In the genomic region with DNA sequence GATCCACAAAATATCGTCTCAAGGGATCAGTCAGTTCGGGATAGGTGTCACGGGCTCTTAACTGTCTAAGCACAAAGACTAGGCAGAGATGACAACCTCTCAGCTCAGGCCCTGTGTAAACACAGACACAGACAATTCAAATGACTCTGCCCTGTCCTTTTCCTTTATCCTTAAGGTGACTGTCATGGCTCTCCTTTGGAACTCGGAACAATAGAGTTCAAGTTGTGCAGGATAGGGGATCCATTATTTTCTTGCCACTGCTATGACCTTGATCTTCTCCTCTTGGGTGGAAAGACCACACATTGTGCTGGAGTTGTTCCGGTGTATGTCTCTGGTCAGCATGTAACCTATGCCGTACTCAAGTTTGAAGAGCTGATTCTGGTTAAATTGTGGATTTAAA, we compare ENCODE assay signal across 30 mouse cellular contexts.
"Had no signal": no experiment of that assay in that cellular context is flagged by ENCODE, and none has a peak within 500 bp of the region (broad histone marks: within the 10 kb centered on the region; RNA-seq: fewer than 3 reads in every experiment).

No protein-coding gene starts in this region.

- H3K36me3 ChIP-seq: heart, embryonic 13.5 days; heart, embryonic 15.5 days; hindbrain, embryonic 10.5 days; hindbrain, embryonic 12.5 days; intestine, embryonic 15.5 days; limb, embryonic 10.5 days; limb, embryonic 12.5 days; liver, embryonic 13.5 days; liver, embryonic 15.5 days had no signal

- H3K9me3 ChIP-seq: heart, embryonic 13.5 days; heart, embryonic 15.5 days; hindbrain, embryonic 10.5 days; hindbrain, embryonic 12.5 days; intestine, embryonic 15.5 days; limb, embryonic 10.5 days; limb, embryonic 12.5 days; liver, embryonic 13.5 days; liver, embryonic 15.5 days had no signal

- DNase-seq: gastrocnemius, postnatal 14 days; gastrocnemius, postnatal 36 days; heart, adult 11 months; heart, adult 2 months; heart, postnatal 14 days; heart, postnatal 4 days; kidney, adult 18-20 months; kidney, adult 8-10 months; kidney, postnatal 14 days; kidney, postnatal 36 days; layer of hippocampus, adult 9-11 months; liver; liver, embryonic 13.5 days; liver, postnatal 0 days had no signal

- H3K27me3 ChIP-seq: heart, embryonic 13.5 days; heart, embryonic 15.5 days; hindbrain, embryonic 12.5 days; intestine, embryonic 15.5 days; limb, embryonic 12.5 days; liver, embryonic 13.5 days; liver, embryonic 15.5 days had no signal

- H3K4me3 ChIP-seq: heart, adult 2 months; heart, embryonic 13.5 days; heart, embryonic 15.5 days; hindbrain, embryonic 10.5 days; hindbrain, embryonic 12.5 days; intestine, embryonic 15.5 days; left cerebral cortex, adult 2 months; limb, embryonic 10.5 days; limb, embryonic 12.5 days; liver, embryonic 13.5 days; liver, embryonic 15.5 days had no signal

- H3K27ac ChIP-seq: heart, adult 2 months; heart, embryonic 13.5 days; heart, embryonic 15.5 days; hindbrain, embryonic 12.5 days; hindbrain, embryonic 14.5 days; intestine, embryonic 15.5 days; kidney, postnatal 0 days; left cerebral cortex, adult 2 months; limb, embryonic 10.5 days; limb, embryonic 12.5 days; liver, embryonic 13.5 days; liver, embryonic 15.5 days had no signal

- H3K4me1 ChIP-seq: intestine, embryonic 15.5 days; liver, embryonic 15.5 days had no signal

- H3K4me2 ChIP-seq: heart, embryonic 11.5 days; heart, embryonic 13.5 days; heart, embryonic 15.5 days; hindbrain, embryonic 12.5 days; hindbrain, embryonic 14.5 days; intestine, embryonic 15.5 days; limb, embryonic 12.5 days; liver, embryonic 11.5 days; liver, embryonic 13.5 days; liver, embryonic 15.5 days had no signal

- ATAC-seq: hindbrain, embryonic 16.5 days; inflammation-experienced regulatory T-cells, adult 6 months; intestine, embryonic 15.5 days; intestine, postnatal 0 days; liver, postnatal 0 days had no signal

- H3K9ac ChIP-seq: heart, embryonic 13.5 days; heart, embryonic 15.5 days; hindbrain, embryonic 12.5 days; hindbrain, embryonic 14.5 days; intestine, embryonic 15.5 days; limb, embryonic 12.5 days; liver, embryonic 13.5 days; liver, embryonic 15.5 days; liver, postnatal 0 days had no signal
